11 mouse cellular contexts compared by ENCODE assay signal in the genomic region with DNA sequence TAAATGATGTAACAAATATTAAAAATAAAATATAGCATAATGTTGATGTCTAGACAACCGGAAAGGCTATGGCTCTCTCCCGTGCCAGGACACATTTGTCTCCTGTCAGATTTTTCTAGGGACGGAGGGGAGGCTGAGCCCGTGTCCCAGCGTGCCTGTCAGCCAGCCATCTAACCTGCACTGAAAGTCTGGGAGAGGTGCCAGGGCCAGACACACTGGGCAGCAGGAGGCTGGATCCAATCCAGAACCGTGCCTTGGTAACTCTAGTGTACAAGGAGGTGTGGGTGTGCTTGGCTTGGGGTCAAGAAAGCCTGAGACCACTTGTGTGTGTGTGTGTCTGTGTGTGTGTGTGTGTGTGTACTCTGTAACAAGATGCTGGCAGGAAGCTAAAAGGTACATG. TPM values are rescaled to one million over a fixed set of nuclear protein-coding genes. Genes with fewer than 3 reads are reported as not detected.
DNase-seq lines count a peak whose midpoint lies in the region; TF ChIP-seq lines count a peak whose summit lies in the region.
"Had no signal": no experiment of that assay in that cellular context is flagged by ENCODE, and none has a peak within 500 bp of the region (broad histone marks: within the 10 kb centered on the region; RNA-seq: fewer than 3 reads in every experiment).

No protein-coding gene starts in this region.

- intact Hi-C loops in gastrocnemius, adult 2 months (cut with DNase I) = no loop called here

- TF ChIP-seq CTCF in gastrocnemius, adult 2 months (IDR thresholded peaks at IDR 0.05) = no peak

- no peak overlapping the region for H3K27ac ChIP-seq in gastrocnemius, adult 2 months
- H3K27ac ChIP-seq: liver, embryonic 15.5 days had no signal

- no peak overlapping the region for H3K4me3 ChIP-seq in gastrocnemius, adult 2 months
- H3K4me3 ChIP-seq: liver, embryonic 15.5 days had no signal

- peak; percentile 51 for DNase-seq in gastrocnemius, adult 2 months
- no peak for DNase-seq in gastrocnemius, postnatal 25 days
- peak; percentile 61 for DNase-seq in Muller cell, postnatal 12 days (ENCODE audit: inconsistent ontology term)
- DNase-seq in cerebellum, postnatal 36 days = peak; percentile 92 to 97
- peak; percentile 92 for DNase-seq in kidney, postnatal 10 days
- DNase-seq in spleen, postnatal 10 days (ENCODE audit: low spot score in 2 of 2) = no peak
- no peak for DNase-seq in thymus, postnatal 25 days
- no peak for DNase-seq in left cerebral cortex, adult 18-20 months (ENCODE audit: low spot score in 2 of 2)

RNA-seq across cellular contexts. Expression of a gene that starts 1.5 kb away (rescaled TPM):
- 1 to 10 TPM in 1 of 2 experiments, under 1 TPM in 1; 0.64 to 1.3 TPM for total RNA-seq in gastrocnemius, adult 2 months (2021)
- total RNA-seq in gastrocnemius, postnatal 25 days (2021) = 1 to 10 TPM in 1 of 2 experiments, under 1 TPM in 1; 0.69 to 1.5 TPM
- total RNA-seq in left cerebral cortex, adult 18-20 months (2021) = 100 to 1,000 TPM; 309 to 311 TPM

RNA-seq across cellular contexts. Expression of a gene that starts 12.9 kb away (rescaled TPM):
- 10 to 100 TPM; 45.5 to 56.8 TPM for total RNA-seq in gastrocnemius, adult 2 months (2021)
- total RNA-seq in gastrocnemius, postnatal 25 days (2021) = 10 to 100 TPM; 57.1 to 58.5 TPM
- 10 to 100 TPM; 34.3 to 38.1 TPM for total RNA-seq in left cerebral cortex, adult 18-20 months (2021)

RNA-seq across cellular contexts. Expression of a gene that starts 35.8 kb away (rescaled TPM):
- total RNA-seq in gastrocnemius, adult 2 months (2021) = not detected
- under 1 TPM in 1 of 2 experiments, not detected in 1; 0.21 TPM for total RNA-seq in gastrocnemius, postnatal 25 days (2021)
- total RNA-seq in left cerebral cortex, adult 18-20 months (2021) = under 1 TPM in 1 of 2 experiments, not detected in 1; 0.49 TPM
- total RNA-seq: CH12.LX; common myeloid progenitor, adult 5-6 weeks had no signal

RNA-seq across cellular contexts. Expression of a gene that starts 42.2 kb away (rescaled TPM):
- 10 to 100 TPM; 25.0 to 30.2 TPM for total RNA-seq in gastrocnemius, adult 2 months (2021)
- total RNA-seq in gastrocnemius, postnatal 25 days (2021) = 10 to 100 TPM; 22.0 to 25.2 TPM
- total RNA-seq in left cerebral cortex, adult 18-20 months (2021) = 10 to 100 TPM; 40.6 to 44.5 TPM

RNA-seq across cellular contexts. Expression of a gene that starts 42.9 kb away (rescaled TPM):
- 10 to 100 TPM; 25.8 to 26.2 TPM for total RNA-seq in gastrocnemius, adult 2 months (2021)
- 10 to 100 TPM; 21.7 to 27.4 TPM for total RNA-seq in gastrocnemius, postnatal 25 days (2021)
- total RNA-seq in left cerebral cortex, adult 18-20 months (2021) = 10 to 100 TPM; 43.9 to 54.1 TPM

Comparison
In these comparisons a context has a peak if more than half of its experiments do, and no peak if none do; other contexts are left out.
1. DNase-seq: peak in gastrocnemius, adult 2 months (single experiment), Muller cell, postnatal 12 days (single experiment), cerebellum, postnatal 36 days (2 of 2) and kidney, postnatal 10 days (single experiment); none in gastrocnemius, postnatal 25 days (single experiment), spleen, postnatal 10 days (0 of 2), thymus, postnatal 25 days (single experiment) and left cerebral cortex, adult 18-20 months (0 of 2).
2. RNA of a gene that starts 1.5 kb away (total RNA-seq): 309 to 311 TPM in left cerebral cortex, adult 18-20 months; 0.69 to 1.5 TPM in gastrocnemius, postnatal 25 days and 0.64 to 1.3 TPM in gastrocnemius, adult 2 months; every median in the first group is over 100 times any median in the second.